Mouse (Mus musculus) hindbrain, embryonic 16.5 days (tissue): Measurements from ENCODE around the gene Gna13. TPM values are rescaled to one million over a fixed set of nuclear protein-coding genes. Genes with fewer than 3 reads are reported as not detected.

ENCODE experiments used
- ATAC-seq: fragments of 200-750 bp; cut with Nextera tagmentation; 2 replicates; pipeline ENCODE4 v1.8.0; 2017; ENCODE audit warnings: moderate TSS enrichment, moderate library complexity
- H3K27ac ChIP-seq: fragments of 300-500 bp; sonication (generic); 2 replicates; pipeline ENCODE4 v1.5.1; 2014; ENCODE audit warnings: low read depth, mild to moderate bottlenecking, control low read depth, low read length, moderate library complexity
- H3K27me3 ChIP-seq: fragments of 300-500 bp; sonication (generic); replicated peaks from 2 replicates; pipeline ENCODE4 v1.6.1; 2014; ENCODE audit warnings: low read length; ENCODE audit not compliant: control insufficient read depth, insufficient read depth
- H3K36me3 ChIP-seq: fragments of 300-500 bp; sonication (generic); 2 replicates; pipeline ENCODE4 v1.6.1; 2014; ENCODE audit warnings: mild to moderate bottlenecking, low read length, moderate library complexity, mixed read lengths; ENCODE audit not compliant: control insufficient read depth, insufficient read depth
- H3K4me1 ChIP-seq: fragments of 300-500 bp; sonication (generic); 2 replicates; pipeline ENCODE4 v1.6.1; 2014; ENCODE audit warnings: low read depth, low read length; ENCODE audit not compliant: control insufficient read depth, insufficient read depth
- H3K4me2 ChIP-seq: fragments of 300-500 bp; sonication (generic); 2 replicates; pipeline ENCODE4 v1.6.1; 2014; ENCODE audit warnings: mild to moderate bottlenecking, low read length, control low read depth, moderate library complexity
- H3K4me3 ChIP-seq: fragments of 300-500 bp; sonication (generic); 2 replicates; pipeline ENCODE4 v1.5.1; 2014; ENCODE audit warnings: mild to moderate bottlenecking, low read length, control low read depth, moderate library complexity
- H3K9ac ChIP-seq: fragments of 300-500 bp; sonication (generic); 2 replicates; pipeline ENCODE4 v1.6.1; 2014; ENCODE audit warnings: low read depth, mild to moderate bottlenecking, control low read depth, low read length, moderate library complexity
- H3K9me3 ChIP-seq: fragments of 300-500 bp; sonication (generic); 2 replicates; pipeline ENCODE4 v1.6.1; 2014; ENCODE audit warnings: mild to moderate bottlenecking, low read length, moderate library complexity; ENCODE audit not compliant: control insufficient read depth
- WGBS: fragments of 180-500 bp; shearing (Covaris S2); extraction: QIAGEN DNeasy Blood & Tissue Kit; methylation state at CpG from one replicate; pipeline ENCODE4 v1.1.7; 2014; 5-methylcytosine and 5-hydroxymethylcytosine counted together
- polyA plus RNA-seq: library from polyadenylated mRNA; unstranded; fragments of >200 nt; fragmentation: Nextera tagmentation; extraction: Ambion mirVana; gene quantifications from 2 replicates; pipeline ENCODE4 v1.2.1, GENCODE M21; 2015

Gna13 gene
- polyA plus RNA-seq, 1 experiment from 2014 or later: 21.3 TPM

- peaks cover 2% of the 10 kb centered on the region; the same call in 1 of the 2 replicates for H3K4me1 ChIP-seq
- no peaks in the 10 kb centered on the region for H3K27me3 ChIP-seq
- H3K36me3 ChIP-seq: no peaks in the 10 kb centered on the region
- H3K4me3 ChIP-seq: no peak overlapping the region
- H3K9me3 ChIP-seq: no peaks in the 10 kb centered on the region
- no peak overlapping the region for H3K9ac ChIP-seq
- H3K4me2 ChIP-seq: no peak overlapping the region
- no peak for ATAC-seq
- 61% methylated on average over 16 of the region's 16 CpGs for WGBS
- H3K27ac ChIP-seq: no peak overlapping the region
These were observed 6.8 kb upstream of the Gna13 start for GRCm38 (mm10) chr11:109355771-109356388.

- H3K36me3 ChIP-seq: no peaks in the 10 kb centered on the region
- ATAC-seq: no peak
- no peaks in the 10 kb centered on the region for H3K9me3 ChIP-seq
- no peak overlapping the region for H3K4me2 ChIP-seq
- no peak overlapping the region for H3K27ac ChIP-seq
- 87% methylated on average over 5 of the region's 5 CpGs for WGBS
- H3K27me3 ChIP-seq: no peaks in the 10 kb centered on the region
- H3K4me1 ChIP-seq: peaks cover 11% of the 10 kb centered on the region
- H3K9ac ChIP-seq: no peak overlapping the region
- H3K4me3 ChIP-seq: no peak overlapping the region
These were observed 5.5 kb upstream of the Gna13 start for GRCm38 (mm10) chr11:109357171-109357570.

- H3K4me1 ChIP-seq: peaks cover 11% of the 10 kb centered on the region
- H3K4me3 ChIP-seq: no peak overlapping the region
- ATAC-seq: peak; percentile 73
- WGBS: 7% methylated on average over 3 of the region's 3 CpGs
- no peaks in the 10 kb centered on the region for H3K36me3 ChIP-seq
- H3K9me3 ChIP-seq: no peaks in the 10 kb centered on the region
- no peaks in the 10 kb centered on the region for H3K27me3 ChIP-seq
- H3K27ac ChIP-seq: peak overlapping the region; percentile 37
- peak overlapping the region; percentile 20; the same call in 1 of the 2 replicates for H3K9ac ChIP-seq
- no peak overlapping the region for H3K4me2 ChIP-seq
These were observed 4.1 kb upstream of the Gna13 start for GRCm38 (mm10) chr11:109358549-109358948.

- H3K27ac ChIP-seq: peak overlapping the region; percentile 37
- H3K4me2 ChIP-seq: no peak overlapping the region
- no peaks in the 10 kb centered on the region for H3K9me3 ChIP-seq
- no peaks in the 10 kb centered on the region for H3K27me3 ChIP-seq
- ATAC-seq: no peak
- peaks cover 13% of the 10 kb centered on the region for H3K4me1 ChIP-seq
- H3K9ac ChIP-seq: no peak overlapping the region
- no peak overlapping the region for H3K4me3 ChIP-seq
- WGBS: 31% methylated on average over 13 of the region's 13 CpGs
- H3K36me3 ChIP-seq: no peaks in the 10 kb centered on the region
These were observed 3.4 kb upstream of the Gna13 start for GRCm38 (mm10) chr11:109359043-109359752.

DNA sequence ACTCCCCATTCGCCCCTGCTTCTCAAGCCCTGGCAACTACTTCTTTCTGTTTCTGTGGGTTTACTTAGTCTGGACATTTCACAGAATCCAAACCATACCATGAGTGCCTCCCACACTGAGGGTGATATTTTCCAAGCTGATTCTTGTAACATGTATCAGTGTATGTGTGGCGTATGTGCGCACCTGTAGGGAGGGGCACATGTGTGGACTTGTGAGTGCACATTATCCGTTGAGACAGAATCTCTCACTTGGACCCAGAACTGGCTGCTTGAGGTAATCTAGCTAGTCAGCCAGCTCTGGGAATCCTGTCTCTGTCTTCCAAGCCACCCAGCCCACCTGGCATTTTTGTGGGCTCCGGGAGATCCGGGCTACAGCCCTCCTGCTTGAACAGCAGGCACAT, 2.5 kb upstream of the Gna13 start:
- 87% methylated on average over 6 of the region's 6 CpGs for WGBS
- Histone ChIP-seq H3K36me3 (no peaks in the 10 kb centered on the region), H3K4me3 (no peak overlapping the region), H3K4me1 (peaks cover 22% of the 10 kb centered on the region), H3K9me3 (no peaks in the 10 kb centered on the region), H3K9ac (no peak overlapping the region), H3K4me2 (no peak overlapping the region), H3K27ac (no peak overlapping the region), H3K27me3 (no peaks in the 10 kb centered on the region)
- no peak for ATAC-seq

- no peak overlapping the region for H3K27ac ChIP-seq
- no peaks in the 10 kb centered on the region for H3K27me3 ChIP-seq
- H3K36me3 ChIP-seq: no peaks in the 10 kb centered on the region
- peaks cover 27% of the 10 kb centered on the region for H3K4me1 ChIP-seq
- no peak overlapping the region for H3K4me3 ChIP-seq
- 60% methylated on average over 12 of the region's 12 CpGs for WGBS
- no peak overlapping the region for H3K4me2 ChIP-seq
- H3K9me3 ChIP-seq: no peaks in the 10 kb centered on the region
- no peak overlapping the region for H3K9ac ChIP-seq
- ATAC-seq: no peak
These were observed 2.0 kb upstream of the Gna13 start for GRCm38 (mm10) chr11:109360581-109361040.

GRCm38 (mm10) chr11:109361241-109361630, 1.4 kb upstream of the Gna13 start:
- no peak for ATAC-seq
- no peak overlapping the region for H3K4me3 ChIP-seq
- H3K4me2 ChIP-seq: peak overlapping the region; percentile 67; the same call in 1 of the 2 replicates

DNA sequence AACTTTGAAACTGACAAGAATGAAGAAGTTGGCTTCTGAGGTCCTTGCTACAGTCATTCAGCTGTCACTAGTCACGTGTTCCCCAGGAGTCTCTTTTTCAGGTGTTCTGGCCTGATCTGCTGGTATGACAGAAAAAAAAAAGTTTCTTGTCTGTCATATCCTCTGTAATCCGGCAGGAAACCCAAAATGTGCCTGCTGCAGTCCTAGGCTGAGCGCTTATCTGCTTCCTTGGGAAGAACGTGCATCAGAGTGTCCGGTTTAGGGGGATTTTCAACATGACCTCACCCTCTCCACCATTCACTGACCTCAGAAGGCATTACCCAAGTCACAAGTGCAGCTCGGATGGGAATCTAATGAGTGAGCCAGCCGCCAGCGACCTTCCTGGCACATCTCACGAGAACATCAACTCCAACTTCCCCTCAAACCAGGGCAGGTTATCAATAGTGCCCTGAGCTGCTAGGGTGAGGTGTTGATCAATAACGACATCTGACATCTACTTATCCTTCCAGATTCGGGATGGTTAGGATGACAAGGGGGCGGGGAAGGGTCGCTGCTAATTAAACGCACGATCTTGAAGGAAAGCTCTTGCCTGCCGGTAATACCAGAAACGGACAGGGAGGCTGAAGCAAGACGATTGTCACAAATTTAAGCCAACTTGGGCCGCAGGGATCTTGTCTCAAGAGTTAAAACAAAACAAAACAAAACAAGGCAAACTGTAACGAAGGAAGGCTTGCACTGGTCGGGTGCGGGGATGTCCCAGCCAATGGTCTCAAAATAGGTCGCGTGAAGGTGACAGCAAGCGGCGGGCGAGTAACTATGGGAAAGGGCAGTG, 784 bp upstream of the Gna13 start:
- Histone ChIP-seq H3K27ac (peak overlapping the region; percentile 97), H3K9me3 (no peaks in the 10 kb centered on the region), H3K36me3 (0 out of 2 replicates have a peak, but pooled peaks cover under 1% of the 10 kb centered on the region), H3K9ac (peak overlapping the region; percentile 89), H3K4me1 (peaks cover 32% of the 10 kb centered on the region), H3K4me2 (peak overlapping the region; percentile 67), H3K4me3 (peak overlapping the region; percentile 91), H3K27me3 (no peaks in the 10 kb centered on the region)
- WGBS: 8% methylated on average over 27 of the region's 27 CpGs
- ATAC-seq: peak; percentile 32

More at GRCm38 (mm10) chr11:109361241-109361630, 1.4 kb upstream of the Gna13 start:
- Histone ChIP-seq H3K9ac (no peak overlapping the region), H3K36me3 (no peaks in the 10 kb centered on the region), H3K4me1 (peaks cover 28% of the 10 kb centered on the region), H3K9me3 (no peaks in the 10 kb centered on the region), H3K27me3 (no peaks in the 10 kb centered on the region), H3K27ac (no peak overlapping the region; the same call in 1 of the 2 replicates)
- WGBS: 76% methylated on average over 7 of the region's 7 CpGs
